Mouse (Mus musculus): Measurements from ENCODE around the gene Agap2. TPM values are rescaled to one million over a fixed set of nuclear protein-coding genes. Genes with fewer than 3 reads are reported as not detected.

Agap2 gene
- total and polyA plus RNA-seq, 3 experiments = 24.8 to 43.5 (median 26.1) TPM

DNA sequence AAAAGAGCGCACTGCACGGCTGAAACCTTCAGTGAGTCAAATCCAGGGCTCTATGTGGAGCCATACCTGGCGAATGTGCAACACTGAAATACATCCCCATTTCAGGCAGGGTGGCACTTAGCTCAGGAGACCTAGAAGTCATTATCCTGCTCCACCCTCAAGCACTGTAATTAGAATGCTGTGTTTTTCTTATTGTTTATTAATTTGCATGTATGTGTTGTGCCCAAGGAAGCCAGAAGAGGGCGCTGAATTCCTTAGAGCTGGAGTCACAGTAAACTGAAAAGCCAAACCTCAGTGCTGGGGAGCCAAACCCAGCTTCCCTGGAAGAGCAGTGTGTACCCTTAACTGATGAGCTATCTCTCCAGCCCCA lies 48.3 kb downstream of the Agap2 start:
- H3K4me2 ChIP-seq (ENCODE audit: insufficient read depth, low read depth, poor library complexity, severe bottlenecking) = peak overlapping the region; percentile 51; the same call in 1 of the 2 replicates
- peaks cover 7 to 43% of the 10 kb centered on the region in 2 experiments for H3K4me1 ChIP-seq (ENCODE audit: control insufficient read depth in 1 of 2, insufficient read depth in 2 of 2)
- H3K4me3 ChIP-seq (replicated peaks in 1 of 3; ENCODE audit: low read depth in 2 of 3, low read length in 2 of 3, poor library complexity in 1 of 3) = no peak overlapping the region
- DNase-seq (ENCODE audit: extremely low read depth) = peak; percentile 67
- dilution Hi-C loops (cut with MboI; ENCODE audit: extremely low pct_ligation_motif_present, extremely low pct_unique_long_range_greater_than_20kb, low sequenced_read_pairs) (no loop called here), in situ Hi-C loops (cut with MboI; ENCODE audit: low pct_ligation_motif_present, low pct_unique_long_range_greater_than_20kb, low sequenced_read_pairs) (no loop called here)
- TF ChIP-seq ETS1 (conservative IDR thresholded peaks at IDR 0.05; ENCODE audit: low read depth, low read length) = no peak
- TF ChIP-seq SMC3 (IDR thresholded peaks at IDR 0.05; ENCODE audit: low read depth, low read length) = peak; percentile 24
- TF ChIP-seq CTCF (conservative IDR thresholded peaks at IDR 0.05 in 1 of 2, IDR thresholded peaks at IDR 0.05 in 1 of 2; ENCODE audit: low read depth in 2 of 2, low read length in 2 of 2) = peak; percentile 69 to 72
- TF ChIP-seq RAD21 (IDR thresholded peaks at IDR 0.05; ENCODE audit: low read depth, low read length) = peak; percentile 42
- peaks cover 7% of the 10 kb centered on the region; the same call in 1 of the 2 replicates for H3K79me2 ChIP-seq (replicated peaks; ENCODE audit: control insufficient read depth, extremely low read depth, insufficient read depth, poor library complexity, severe bottlenecking)
- H3K9ac ChIP-seq (ENCODE audit: insufficient read depth, low read depth) = no peak overlapping the region
- no peaks in the 10 kb centered on the region for H3K27me3 ChIP-seq (replicated peaks)
- no peaks in the 10 kb centered on the region for H3K9me3 ChIP-seq (replicated peaks; ENCODE audit: low read length)
- peaks cover 11 to 15% of the 10 kb centered on the region in 2 experiments for H3K36me3 ChIP-seq (replicated peaks in 1 of 2; ENCODE audit: control insufficient read depth in 1 of 2, insufficient read depth in 1 of 2, low read length in 1 of 2)
- no peak overlapping the region for H3K27ac ChIP-seq (ENCODE audit: insufficient read depth, low read depth)

DNA sequence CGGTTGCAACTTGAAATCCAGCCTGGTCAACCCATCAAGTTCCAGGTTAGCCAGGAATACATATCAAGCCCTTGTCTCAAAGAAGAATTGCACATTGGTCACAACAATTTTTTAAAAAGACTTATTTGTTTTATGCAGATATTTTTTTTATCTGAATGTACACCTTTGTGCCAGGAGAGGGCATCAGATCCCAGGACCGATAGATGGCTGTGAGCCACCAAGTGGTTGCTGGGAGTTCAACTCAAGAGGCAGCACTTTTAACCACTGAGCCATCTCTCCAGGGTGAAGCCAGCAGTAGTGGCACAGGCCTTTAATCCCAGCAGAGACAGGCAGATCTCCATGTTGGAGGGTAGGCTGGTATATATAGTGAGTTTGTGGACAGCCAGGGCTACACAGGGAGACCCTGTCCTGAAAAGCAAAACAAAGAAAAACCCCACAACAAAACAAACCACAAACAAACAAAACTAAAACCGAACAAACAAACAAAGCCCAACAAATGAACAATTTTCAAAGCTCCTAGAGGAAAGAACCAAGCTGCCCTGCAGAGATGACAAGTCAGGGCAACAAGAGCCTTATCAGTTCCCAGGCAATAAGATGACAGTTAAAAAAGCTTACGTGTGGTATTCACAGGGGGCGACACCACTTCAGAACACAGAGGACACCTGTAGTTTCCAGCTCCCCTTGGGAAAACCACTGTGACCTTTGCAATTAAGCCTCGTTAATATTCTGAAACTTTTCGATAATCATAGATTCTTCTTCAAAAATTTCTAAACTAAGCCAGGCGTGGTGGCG lies 50.3 kb downstream of the Agap2 start:
- dilution Hi-C loops (cut with MboI; ENCODE audit: extremely low pct_ligation_motif_present, extremely low pct_unique_long_range_greater_than_20kb, low sequenced_read_pairs) = no loop called here
- Histone ChIP-seq H3K27me3 (replicated peaks) (no peaks in the 10 kb centered on the region), H3K9me3 (replicated peaks; ENCODE audit: low read length) (no peaks in the 10 kb centered on the region), H3K9ac (ENCODE audit: insufficient read depth, low read depth) (no peak overlapping the region), H3K4me1 (ENCODE audit: control insufficient read depth in 1 of 2, insufficient read depth in 2 of 2) (peaks cover 7 to 36% of the 10 kb centered on the region in 2 experiments), H3K4me3 (replicated peaks in 1 of 3; ENCODE audit: low read depth in 2 of 3, low read length in 2 of 3, poor library complexity in 1 of 3) (no peak overlapping the region), H3K79me2 (replicated peaks; ENCODE audit: control insufficient read depth, extremely low read depth, insufficient read depth, poor library complexity, severe bottlenecking) (peaks cover 4% of the 10 kb centered on the region; the same call in 1 of the 2 replicates), H3K4me2 (ENCODE audit: insufficient read depth, low read depth, poor library complexity, severe bottlenecking) (no peak overlapping the region), H3K36me3 (replicated peaks in 1 of 2; ENCODE audit: control insufficient read depth in 1 of 2, insufficient read depth in 1 of 2, low read length in 1 of 2) (no peaks in the 10 kb centered on the region), H3K27ac (ENCODE audit: insufficient read depth, low read depth) (no peak overlapping the region)
- DNase-seq (ENCODE audit: extremely low read depth) = peak; percentile 71
- in situ Hi-C loops (cut with MboI; ENCODE audit: low pct_ligation_motif_present, low pct_unique_long_range_greater_than_20kb, low sequenced_read_pairs) = loop anchor here (5.0 kb wide), 1 partner anchor 42 kb away; the partner anchor contains the start of gene B4galnt1
- TF ChIP-seq MXI1 (IDR thresholded peaks at IDR 0.05; ENCODE audit: low read depth, low read length) (no peak), RAD21 (IDR thresholded peaks at IDR 0.05; ENCODE audit: low read depth, low read length) (peak; percentile 53), CTCF (conservative IDR thresholded peaks at IDR 0.05 in 1 of 2, IDR thresholded peaks at IDR 0.05 in 1 of 2; ENCODE audit: low read depth in 2 of 2, low read length in 2 of 2) (peak; percentile 23 to 99; a peak in 3 of 4 replicates), NELFE (IDR thresholded peaks at IDR 0.05; ENCODE audit: low read depth, low read length) (peak; percentile 34; the same call in 1 of the 2 replicates), IRF4 (IDR thresholded peaks at IDR 0.05; ENCODE audit: low read depth, low read length) (peak; percentile 25; the same call in 1 of the 2 replicates), PAX5 (IDR thresholded peaks at IDR 0.05; ENCODE audit: low read length) (no peak), ZNF384 (IDR thresholded peaks at IDR 0.05; ENCODE audit: low read depth, low read length) (peak; percentile 83), SMC3 (IDR thresholded peaks at IDR 0.05; ENCODE audit: low read depth, low read length) (peak; percentile 85)

DNA sequence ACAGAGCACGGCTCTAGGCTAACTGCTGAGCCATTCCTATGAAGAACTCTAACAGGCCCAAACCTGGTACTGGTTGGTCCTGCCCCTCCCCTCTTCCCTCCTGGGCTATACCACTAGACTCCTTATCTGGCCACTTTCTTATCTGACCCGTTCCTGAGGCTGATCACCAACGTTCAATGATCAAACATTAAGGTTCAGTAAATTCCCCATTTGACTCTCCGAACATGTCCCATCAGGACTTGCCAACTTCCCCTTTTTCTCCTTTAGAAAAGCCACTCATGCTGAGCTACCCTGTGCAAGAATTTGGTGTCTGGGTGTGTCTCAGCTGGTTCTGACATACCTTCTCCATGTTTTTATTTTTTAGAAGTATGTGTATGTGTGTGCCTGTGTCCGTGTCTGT lies 51.5 kb downstream of the Agap2 start:
- Histone ChIP-seq H3K9me3 (replicated peaks; ENCODE audit: low read length) (no peaks in the 10 kb centered on the region), H3K27ac (ENCODE audit: insufficient read depth, low read depth) (no peak overlapping the region), H3K27me3 (replicated peaks) (no peaks in the 10 kb centered on the region), H3K4me2 (ENCODE audit: insufficient read depth, low read depth, poor library complexity, severe bottlenecking) (no peak overlapping the region), H3K9ac (ENCODE audit: insufficient read depth, low read depth) (no peak overlapping the region), H3K4me1 (ENCODE audit: control insufficient read depth in 1 of 2, insufficient read depth in 2 of 2) (peaks cover 9 to 40% of the 10 kb centered on the region in 2 experiments), H3K79me2 (replicated peaks; ENCODE audit: control insufficient read depth, extremely low read depth, insufficient read depth, poor library complexity, severe bottlenecking) (no peaks in the 10 kb centered on the region), H3K36me3 (replicated peaks in 1 of 2; ENCODE audit: control insufficient read depth in 1 of 2, insufficient read depth in 1 of 2, low read length in 1 of 2) (no peaks in the 10 kb centered on the region), H3K4me3 (replicated peaks in 1 of 3; ENCODE audit: low read depth in 2 of 3, low read length in 2 of 3, poor library complexity in 1 of 3) (no peak overlapping the region)
- no peak for TF ChIP-seq POLR2A (IDR thresholded peaks at IDR 0.05; ENCODE audit: low read depth, low read length)
- TF ChIP-seq ZNF384 (IDR thresholded peaks at IDR 0.05; ENCODE audit: low read depth, low read length) = no peak
- no peak for TF ChIP-seq TBP (conservative IDR thresholded peaks at IDR 0.05; ENCODE audit: low read depth, low read length)
- no peak for TF ChIP-seq PAX5 (IDR thresholded peaks at IDR 0.05; ENCODE audit: low read length)
- no peak for TF ChIP-seq MAFK (IDR thresholded peaks at IDR 0.05; ENCODE audit: insufficient replicate concordance, low read length)
- TF ChIP-seq E2F4 (IDR thresholded peaks at IDR 0.05; ENCODE audit: insufficient replicate concordance, low read depth, low read length) = no peak
- no peak for TF ChIP-seq SIN3A (IDR thresholded peaks at IDR 0.05; ENCODE audit: low read length)
- no peak for TF ChIP-seq ZKSCAN1 (IDR thresholded peaks at IDR 0.05; ENCODE audit: borderline replicate concordance, low read depth, low read length)
- no peak for TF ChIP-seq ZC3H11A (IDR thresholded peaks at IDR 0.05; ENCODE audit: low read depth, low read length)
- TF ChIP-seq IRF4 (IDR thresholded peaks at IDR 0.05; ENCODE audit: low read depth, low read length) = no peak
- TF ChIP-seq MAZ (IDR thresholded peaks at IDR 0.05; ENCODE audit: low read depth, low read length) = no peak
- TF ChIP-seq NRF1 (IDR thresholded peaks at IDR 0.05; ENCODE audit: low read depth, low read length) = no peak
- no peak for TF ChIP-seq HCFC1 (IDR thresholded peaks at IDR 0.05; ENCODE audit: low read depth, low read length)
- no peak for TF ChIP-seq BHLHE40 (IDR thresholded peaks at IDR 0.05; ENCODE audit: low read depth, low read length)
- TF ChIP-seq CHD1 (IDR thresholded peaks at IDR 0.05; ENCODE audit: low read depth, low read length) = no peak
- no peak for TF ChIP-seq ELF1 (IDR thresholded peaks at IDR 0.05; ENCODE audit: low read depth, low read length)
- TF ChIP-seq EP300 (IDR thresholded peaks at IDR 0.05; ENCODE audit: low read length) = no peak
- no peak for DNase-seq (ENCODE audit: extremely low read depth)
- in situ Hi-C loops (cut with MboI; ENCODE audit: low pct_ligation_motif_present, low pct_unique_long_range_greater_than_20kb, low sequenced_read_pairs) = loop anchor here (5.0 kb wide), 1 partner anchor 41 kb away; the partner anchor contains the start of gene B4galnt1
- dilution Hi-C loops (cut with MboI; ENCODE audit: extremely low pct_ligation_motif_present, extremely low pct_unique_long_range_greater_than_20kb, low sequenced_read_pairs) = no loop called here

All from CH12.LX (cell line).